Mouse (Mus musculus) testis, adult 10 weeks (tissue): ENCODE results near the gene Jph2. TPM values are rescaled to one million over a fixed set of nuclear protein-coding genes. Genes with fewer than 3 reads are reported as not detected.

ENCODE experiments used
- polyA plus RNA-seq: library from polyadenylated mRNA; stranded (reverse); fragments of 350-450 nt; fragmentation: Illumina TruSeq; extraction: RNeasy Lipid Tissue Mini Kit (QIAGEN cat#74804); gene quantifications from one replicate; pipeline ENCODE4 v1.2.3, GENCODE M21; 2014; ENCODE audit warnings: low read depth, low replicate concordance

The Jph2 gene
- polyA plus RNA-seq: 0.04 TPM

GRCm38 (mm10) chr2:163397905-163398304 is at the start of gene Jph2:
Gene Jph2 (minus strand): TSS chr2:163397993.

GRCm38 (mm10) chr2:163438246-163438618 is 40.4 kb upstream of the Jph2 start, which contains the start of gene Gdap1l1:
Gene Gdap1l1 (plus strand): TSS chr2:163438476.

GRCm38 (mm10) chr2:163424597-163424996 is 26.8 kb upstream of the Jph2 start, which contains the start of gene Oser1:
Gene Oser1 (minus strand): TSS chr2:163424697.

Other genes starting within 250 kb of the Jph2 start
- 4.4 TPM for gene Tox2, start 194.9 kb downstream of the Jph2 start, polyA plus RNA-seq
- gene Oser1, start 26.7 kb upstream of the Jph2 start, polyA plus RNA-seq: 397 TPM
- not detected for gene Gdap1l1, start 40.5 kb upstream of the Jph2 start, polyA plus RNA-seq
- gene Fitm2, start 74.6 kb upstream of the Jph2 start, polyA plus RNA-seq: 3.1 TPM
- not detected for gene R3hdml, start 94.3 kb upstream of the Jph2 start, polyA plus RNA-seq
- 0.07 TPM for gene Hnf4a, start 108.8 kb upstream of the Jph2 start, polyA plus RNA-seq
- 6.1 TPM for gene Ttpal, start 204.3 kb upstream of the Jph2 start, polyA plus RNA-seq
- 385 TPM for gene Serinc3, start 247.1 kb upstream of the Jph2 start, polyA plus RNA-seq